ENCODE assay signal across 16 mouse cellular contexts in the genomic region with DNA sequence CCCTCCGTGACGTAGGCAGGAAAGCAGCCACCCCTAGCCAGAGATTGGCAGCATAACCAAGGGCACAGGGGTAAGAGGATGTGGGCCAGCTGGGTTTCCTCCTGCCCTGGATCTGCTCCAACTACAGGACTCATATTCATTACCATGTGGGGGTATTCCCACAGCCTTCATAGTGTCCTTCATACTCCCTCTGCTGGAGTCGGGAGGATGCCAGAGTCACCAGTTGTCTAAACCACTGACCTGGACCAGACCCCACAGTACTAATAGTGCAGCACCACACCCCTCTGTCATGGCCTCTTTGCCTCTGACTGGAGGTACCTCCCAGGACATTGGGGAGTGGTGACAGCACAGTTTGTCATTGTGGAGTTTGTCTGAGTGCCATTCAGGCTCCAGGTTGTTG. TPM values are rescaled to one million over a fixed set of nuclear protein-coding genes. Genes with fewer than 3 reads are reported as not detected.
DNase-seq lines count a peak whose midpoint lies in the region; ATAC-seq and TF ChIP-seq lines count a peak whose summit lies in the region.
"Had no signal": no experiment of that assay in that cellular context is flagged by ENCODE, and none has a peak within 500 bp of the region (broad histone marks: within the 10 kb centered on the region; RNA-seq: fewer than 3 reads in every experiment).

No protein-coding gene starts in this region.

- no peak overlapping the region for H3K4me2 ChIP-seq in heart, postnatal 0 days (ENCODE audit: low read depth, low read length)
- no peak overlapping the region for H3K4me2 ChIP-seq in kidney, embryonic 15.5 days
- H3K4me2 ChIP-seq: forebrain, embryonic 12.5 days; liver, embryonic 15.5 days; midbrain, embryonic 12.5 days; neural tube, embryonic 13.5 days had no signal

- no peak overlapping the region for H3K27ac ChIP-seq in heart, postnatal 0 days (ENCODE audit: low read depth)
- no peak overlapping the region for H3K27ac ChIP-seq in heart, embryonic 10.5 days
- no peak overlapping the region for H3K27ac ChIP-seq in kidney, embryonic 15.5 days
- H3K27ac ChIP-seq: forebrain, embryonic 12.5 days; heart, adult 2 months; left cerebral cortex, adult 2 months; liver, embryonic 15.5 days; midbrain, embryonic 12.5 days; neural tube, embryonic 13.5 days had no signal

- 0 out of 2 replicates have a peak, but pooled peaks cover 4% of the 10 kb centered on the region for H3K4me1 ChIP-seq in heart, postnatal 0 days (ENCODE audit: control insufficient read depth, insufficient read depth)
- no peaks in the 10 kb centered on the region for H3K4me1 ChIP-seq in heart, embryonic 10.5 days
- no peaks in the 10 kb centered on the region for H3K4me1 ChIP-seq in kidney, embryonic 15.5 days
- H3K4me1 ChIP-seq: forebrain, embryonic 12.5 days; midbrain, embryonic 12.5 days; neural tube, embryonic 13.5 days had no signal

- ATAC-seq in heart, postnatal 0 days (ENCODE audit: insufficient read depth, low read depth): peak; percentile 40; the same call in 1 of the 2 replicates
- ATAC-seq in kidney, embryonic 15.5 days (replicated peaks; ENCODE audit: low FRiP score): 0 out of 2 replicates have a peak, but pooled peaks have one; percentile 12

- TF ChIP-seq CTCF in heart, postnatal 0 days (IDR thresholded peaks at IDR 0.05; ENCODE audit: low read depth): no peak

- H3K4me3 ChIP-seq in heart, postnatal 0 days (ENCODE audit: low read depth, low read length): no peak overlapping the region
- H3K4me3 ChIP-seq in heart, embryonic 10.5 days: no peak overlapping the region
- no peak overlapping the region for H3K4me3 ChIP-seq in kidney, embryonic 15.5 days (replicated peaks)
- H3K4me3 ChIP-seq: forebrain, embryonic 12.5 days; heart, adult 2 months; left cerebral cortex, adult 2 months; liver, embryonic 15.5 days; midbrain, embryonic 12.5 days; neural tube, embryonic 13.5 days had no signal

- TF ChIP-seq EP300 in heart, postnatal 0 days (IDR thresholded peaks at IDR 0.05; ENCODE audit: low read depth): no peak

- H3K9ac ChIP-seq in heart, postnatal 0 days (replicated peaks; ENCODE audit: low read depth, low read length): no peak overlapping the region
- no peak overlapping the region for H3K9ac ChIP-seq in kidney, embryonic 15.5 days
- H3K9ac ChIP-seq: forebrain, embryonic 12.5 days; liver, embryonic 15.5 days; midbrain, embryonic 12.5 days; neural tube, embryonic 13.5 days had no signal

- no peaks in the 10 kb centered on the region for H3K9me3 ChIP-seq in heart, postnatal 0 days (replicated peaks; ENCODE audit: control insufficient read depth, low read length)
- no peaks in the 10 kb centered on the region for H3K9me3 ChIP-seq in heart, embryonic 10.5 days
- H3K9me3 ChIP-seq in kidney, embryonic 15.5 days (replicated peaks): no peaks in the 10 kb centered on the region
- H3K9me3 ChIP-seq: forebrain, embryonic 12.5 days; G1E; liver, embryonic 15.5 days; midbrain, embryonic 12.5 days; neural tube, embryonic 13.5 days had no signal

- H3K27me3 ChIP-seq in heart, postnatal 0 days (ENCODE audit: control insufficient read depth, insufficient read depth, low read length): peaks cover 3% of the 10 kb centered on the region; the same call in 1 of the 2 replicates
- peaks cover 15% of the 10 kb centered on the region for H3K27me3 ChIP-seq in heart, embryonic 10.5 days (ENCODE audit: insufficient read depth, poor library complexity, severe bottlenecking)
- no peaks in the 10 kb centered on the region for H3K27me3 ChIP-seq in kidney, embryonic 15.5 days
- H3K27me3 ChIP-seq: forebrain, embryonic 12.5 days; liver, embryonic 15.5 days; midbrain, embryonic 12.5 days; neural tube, embryonic 13.5 days had no signal

- no peaks in the 10 kb centered on the region for H3K36me3 ChIP-seq in heart, postnatal 0 days (replicated peaks; ENCODE audit: control insufficient read depth, insufficient read depth, low read length)
- H3K36me3 ChIP-seq in heart, embryonic 10.5 days: no peaks in the 10 kb centered on the region
- H3K36me3 ChIP-seq in kidney, embryonic 15.5 days: peaks cover 36% of the 10 kb centered on the region
- H3K36me3 ChIP-seq: G1E had no signal

- peak; percentile 17 for DNase-seq in adrenal gland, postnatal 10 days
- DNase-seq in adrenal gland, postnatal 25 days: no peak
- no peak for DNase-seq in heart, postnatal 0 days (ENCODE audit: low spot score)
- DNase-seq in heart, embryonic 10.5 days (ENCODE audit: low spot score): no peak
- no peak for DNase-seq in kidney, postnatal 10 days
- DNase-seq in MN1 (ENCODE audit: low spot score): peak; percentile 45
- no peak for DNase-seq in ovary, adult 18-20 months (ENCODE audit: low spot score)

- 51% methylated on average over 3 of the region's 3 CpGs for WGBS in heart, postnatal 0 days
- 71% methylated on average over 3 of the region's 3 CpGs for WGBS in heart, embryonic 10.5 days
- WGBS in kidney, embryonic 15.5 days: 76% methylated on average over 3 of the region's 3 CpGs

RNA-seq across cellular contexts. Expression of gene Hdac11, which starts 17.7 kb away (rescaled TPM):
- total RNA-seq in adrenal gland, postnatal 10 days (2021): 10 to 100 TPM in 1 of 2 experiments, 1 to 10 TPM in 1; 9.7 to 12.3 TPM
- total RNA-seq in adrenal gland, postnatal 25 days (2021): 6.6 and 9.9 TPM in 2 replicates
- 17.9 and 19.6 TPM in 2 replicates for total RNA-seq in heart, postnatal 0 days (2014; rRNA removed; ENCODE audit: low replicate concordance)
- 9.2 and 9.5 TPM in 2 replicates for polyA plus RNA-seq in heart, postnatal 0 days (2015; fragmentation: Nextera tagmentation; extraction: Ambion mirVana)
- 6.4 and 6.8 TPM in 2 replicates for polyA plus RNA-seq in heart, embryonic 10.5 days (2016; fragmentation: Nextera tagmentation; extraction: Ambion mirVana)
- polyA plus RNA-seq in kidney, embryonic 15.5 days (2015; fragmentation: Nextera tagmentation; extraction: Ambion mirVana): 13.2 and 14.3 TPM in 2 replicates

RNA-seq across cellular contexts. Expression of gene Fbln2, which starts 38.0 kb away (rescaled TPM):
- 10 to 100 TPM; 59.6 to 62.1 TPM for total RNA-seq in adrenal gland, postnatal 10 days (2021)
- total RNA-seq in adrenal gland, postnatal 25 days (2021): 10.1 and 11.3 TPM in 2 replicates
- total RNA-seq in heart, postnatal 0 days (2014; rRNA removed; ENCODE audit: low replicate concordance): 222 and 302 TPM in 2 replicates
- polyA plus RNA-seq in heart, postnatal 0 days (2015; fragmentation: Nextera tagmentation; extraction: Ambion mirVana): 117 and 120 TPM in 2 replicates
- polyA plus RNA-seq in heart, embryonic 10.5 days (2016; fragmentation: Nextera tagmentation; extraction: Ambion mirVana): 99.3 and 114 TPM in 2 replicates
- polyA plus RNA-seq in kidney, embryonic 15.5 days (2015; fragmentation: Nextera tagmentation; extraction: Ambion mirVana): 38.9 and 56.4 TPM in 2 replicates
- total RNA-seq: megakaryocyte progenitor cell, adult 5-6 weeks had no signal
- polyA plus RNA-seq: G1E had no signal

RNA-seq across cellular contexts. Expression of gene Nup210, which starts 57.6 kb away (rescaled TPM):
- total RNA-seq in adrenal gland, postnatal 10 days (2021): 10 to 100 TPM; 10.1 to 18.0 TPM
- total RNA-seq in adrenal gland, postnatal 25 days (2021): 3.9 and 6.3 TPM in 2 replicates
- 9.7 and 13.4 TPM in 2 replicates for total RNA-seq in heart, postnatal 0 days (2014; rRNA removed; ENCODE audit: low replicate concordance)
- polyA plus RNA-seq in heart, postnatal 0 days (2015; fragmentation: Nextera tagmentation; extraction: Ambion mirVana): 1.6 TPM in 2 replicates
- 10.7 and 11.6 TPM in 2 replicates for polyA plus RNA-seq in heart, embryonic 10.5 days (2016; fragmentation: Nextera tagmentation; extraction: Ambion mirVana)
- polyA plus RNA-seq in kidney, embryonic 15.5 days (2015; fragmentation: Nextera tagmentation; extraction: Ambion mirVana): 22.8 and 24.2 TPM in 2 replicates

Comparison
In these comparisons a context has a peak if more than half of its experiments do, and no peak if none do; other contexts are left out.
1. DNase-seq: peak in adrenal gland, postnatal 10 days (single experiment) and MN1 (single experiment); none in adrenal gland, postnatal 25 days (single experiment), heart, postnatal 0 days (single experiment), heart, embryonic 10.5 days (single experiment), kidney, postnatal 10 days (single experiment) and ovary, adult 18-20 months (single experiment).